Mouse (Mus musculus) liver, adult 2 months (tissue): ENCODE measurements around the gene Prodh2. TPM values are rescaled to one million over a fixed set of nuclear protein-coding genes. Genes with fewer than 3 reads are reported as not detected.

Experiments used
- DNase-seq: peaks from one replicate; pipeline ENCODE4 v3.0.0-alpha.2; 2011; ENCODE audit warnings: low read depth, low spot score; ENCODE audit errors: extremely low read depth
- H3K27ac ChIP-seq: fragments of 200-500 bp; replicated peaks from 2 replicates; pipeline ENCODE4 v1.5.1; 2012; ENCODE audit warnings: low read depth, mild to moderate bottlenecking, control low read depth, inconsistent platforms, low read length; ENCODE audit not compliant: insufficient read depth
- H3K27me3 ChIP-seq: fragments of 200-500 bp; 2 replicates; pipeline ENCODE4 v1.6.1; 2012; ENCODE audit warnings: mild to moderate bottlenecking, moderate library complexity, low read length, inconsistent platforms; ENCODE audit not compliant: control insufficient read depth, insufficient read depth
- H3K36me3 ChIP-seq: fragments of 200-500 bp; 2 replicates; pipeline ENCODE4 v1.6.1; 2012; ENCODE audit warnings: low read length, inconsistent platforms; ENCODE audit not compliant: control insufficient read depth, insufficient read depth
- H3K4me1 ChIP-seq: fragments of 200-500 bp; 2 replicates; pipeline ENCODE4 v1.6.1; 2011; ENCODE audit warnings: low read length; ENCODE audit not compliant: control insufficient read depth, insufficient read depth
- H3K4me3 ChIP-seq: fragments of 200-500 bp; 2 replicates; pipeline ENCODE4 v1.5.1; 2011; ENCODE audit warnings: low read depth, mild to moderate bottlenecking, control low read depth, low read length, moderate library complexity; ENCODE audit not compliant: insufficient read depth
- H3K79me2 ChIP-seq: fragments of 200-500 bp; 2 replicates; pipeline ENCODE4 v1.6.1; 2012; ENCODE audit warnings: inconsistent platforms, mild to moderate bottlenecking, low read length, moderate library complexity; ENCODE audit not compliant: control insufficient read depth, insufficient read depth
- H3K9ac ChIP-seq: fragments of 200-500 bp; 2 replicates; pipeline ENCODE4 v1.6.1; 2012; ENCODE audit warnings: low read depth, mild to moderate bottlenecking, control low read depth, inconsistent platforms, low read length
- CTCF ChIP-seq: fragments of 200-500 bp; IDR thresholded peaks from 2 replicates; pipeline ENCODE4 v1.5.1; 2011; ENCODE audit warnings: low read depth, low read length, control low read depth
- POLR2A ChIP-seq: fragments of 200-500 bp; IDR thresholded peaks from 2 replicates; pipeline ENCODE4 v1.6.1; 2011; ENCODE audit warnings: low read length, control low read depth; ENCODE audit not compliant: insufficient read depth; ENCODE audit errors: extremely low read depth
- WGBS: fragments of 180-500 bp; shearing (Covaris S2); methylation state at CpG from one replicate; pipeline ENCODE4 v1.1.7; 2018; 5-methylcytosine and 5-hydroxymethylcytosine counted together
- polyA plus RNA-seq: library from polyadenylated mRNA; depleted of rRNA; stranded (reverse); fragments of >200 nt; gene quantifications from 2 replicates; pipeline ENCODE4 v1.2.3, GENCODE M21; 2012
- total RNA-seq: library from RNA; depleted of rRNA; stranded (reverse); fragments of >200 nt; gene quantifications from 2 replicates; pipeline ENCODE4 v1.2.3, GENCODE M21; 2014

The Prodh2 gene
- total and polyA plus RNA-seq, 2 experiments = 220 to 432 TPM

DNA sequence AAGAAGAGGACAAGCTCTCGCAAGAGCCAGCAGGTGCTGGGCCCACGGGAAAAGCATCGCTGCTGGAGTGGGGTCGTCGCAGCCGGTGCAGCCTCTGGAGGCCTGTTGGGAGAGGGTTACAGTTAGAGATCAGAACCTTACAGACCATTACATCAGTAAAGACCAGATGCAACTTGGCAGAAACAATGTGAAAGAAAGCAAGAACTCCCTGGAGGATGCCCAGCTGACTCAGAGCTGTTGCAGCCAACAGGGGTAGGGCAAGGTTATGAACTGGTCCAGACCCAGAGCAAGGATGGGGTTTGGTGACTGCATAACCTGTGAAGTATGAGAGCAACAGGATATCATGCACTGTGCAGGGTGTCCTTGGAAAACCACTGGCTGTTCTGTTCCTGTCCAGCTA is 31.1 kb downstream of the Prodh2 start:
- no peaks in the 10 kb centered on the region for H3K36me3 ChIP-seq
- WGBS = 91% methylated on average over 6 of the region's 6 CpGs
- TF ChIP-seq CTCF = no peak
- TF ChIP-seq POLR2A = no peak
- H3K9ac ChIP-seq = no peak overlapping the region
- H3K4me1 ChIP-seq = no peaks in the 10 kb centered on the region
- H3K79me2 ChIP-seq = no peaks in the 10 kb centered on the region
- no peak overlapping the region for H3K4me3 ChIP-seq
- no peak for DNase-seq
- no peak overlapping the region for H3K27ac ChIP-seq
- H3K27me3 ChIP-seq = no peaks in the 10 kb centered on the region

- no peak for DNase-seq
- Histone ChIP-seq H3K4me3 (no peak overlapping the region), H3K79me2 (no peaks in the 10 kb centered on the region), H3K27ac (no peak overlapping the region), H3K27me3 (no peaks in the 10 kb centered on the region), H3K9ac (no peak overlapping the region), H3K36me3 (no peaks in the 10 kb centered on the region), H3K4me1 (no peaks in the 10 kb centered on the region)
- 62% methylated on average over 10 of the region's 10 CpGs for WGBS
- TF ChIP-seq CTCF = no peak
- TF ChIP-seq POLR2A = no peak
Measured at GRCm38 (mm10) chr7:30525954-30526353, 32.5 kb downstream of the Prodh2 start.

- Histone ChIP-seq H3K36me3 (no peaks in the 10 kb centered on the region), H3K27me3 (no peaks in the 10 kb centered on the region), H3K27ac (no peak overlapping the region), H3K79me2 (no peaks in the 10 kb centered on the region), H3K9ac (no peak overlapping the region), H3K4me3 (no peak overlapping the region), H3K4me1 (no peaks in the 10 kb centered on the region)
- 46% methylated on average over 17 of the region's 17 CpGs for WGBS
- DNase-seq = no peak
- TF ChIP-seq CTCF (no peak), POLR2A (no peak)
Measured at GRCm38 (mm10) chr7:30526399-30526798, 33.0 kb downstream of the Prodh2 start.

DNA sequence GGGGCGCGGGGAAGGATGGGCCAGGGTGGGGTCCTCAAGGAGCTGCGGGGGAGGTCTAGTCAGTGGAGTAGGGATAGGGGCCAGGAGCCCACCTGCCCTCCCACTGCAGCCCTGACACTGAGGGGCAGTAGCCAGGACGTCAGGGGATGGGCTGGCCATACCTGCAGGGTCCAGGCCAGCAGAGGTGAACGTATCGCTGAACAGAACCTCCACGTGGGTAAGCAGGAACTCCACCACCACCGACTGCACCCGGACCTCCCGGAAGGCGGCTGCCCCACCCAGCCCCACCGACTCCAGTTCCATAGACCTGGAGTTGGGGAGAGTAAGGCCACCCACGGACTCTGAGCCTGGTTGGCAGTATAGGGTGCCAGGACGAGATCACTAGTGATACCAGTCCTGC is 33.6 kb downstream of the Prodh2 start:
- Histone ChIP-seq H3K4me3 (no peak overlapping the region), H3K4me1 (no peaks in the 10 kb centered on the region), H3K36me3 (no peaks in the 10 kb centered on the region), H3K27ac (no peak overlapping the region), H3K9ac (no peak overlapping the region), H3K79me2 (no peaks in the 10 kb centered on the region), H3K27me3 (no peaks in the 10 kb centered on the region)
- DNase-seq = no peak
- WGBS = 87% methylated on average over 14 of the region's 14 CpGs
- TF ChIP-seq CTCF = no peak
- no peak for TF ChIP-seq POLR2A

GRCm38 (mm10) chr7:30531291-30531815 is 37.9 kb downstream of the Prodh2 start:
- Histone ChIP-seq H3K4me1 (no peaks in the 10 kb centered on the region), H3K27me3 (no peaks in the 10 kb centered on the region), H3K4me3 (no peak overlapping the region), H3K27ac (no peak overlapping the region), H3K79me2 (no peaks in the 10 kb centered on the region), H3K36me3 (no peaks in the 10 kb centered on the region), H3K9ac (no peak overlapping the region)
- WGBS = 85% methylated on average over 9 of the region's 9 CpGs
- TF ChIP-seq POLR2A = no peak
- no peak for TF ChIP-seq CTCF
- no peak for DNase-seq

GRCm38 (mm10) chr7:30532931-30533330 is 39.5 kb downstream of the Prodh2 start:
- H3K36me3 ChIP-seq = no peaks in the 10 kb centered on the region
- H3K27me3 ChIP-seq = no peaks in the 10 kb centered on the region
- TF ChIP-seq CTCF = no peak
- TF ChIP-seq POLR2A = no peak
- WGBS = 61% methylated on average over 8 of the region's 8 CpGs
- no peak for DNase-seq
- no peak overlapping the region for H3K27ac ChIP-seq
- H3K79me2 ChIP-seq = no peaks in the 10 kb centered on the region
- H3K9ac ChIP-seq = no peak overlapping the region
- H3K4me3 ChIP-seq = no peak overlapping the region
- H3K4me1 ChIP-seq = no peaks in the 10 kb centered on the region
